Mouse (Mus musculus) hindbrain, embryonic 14.5 days (tissue): Measurements from ENCODE around the gene Ces2h. TPM values are rescaled to one million over a fixed set of nuclear protein-coding genes. Genes with fewer than 3 reads are reported as not detected.

Experiments used
- ATAC-seq: fragments of 200-750 bp; cut with Nextera tagmentation; 2 replicates; pipeline ENCODE4 v1.8.0; 2017; ENCODE audit warnings: moderate number of reproducible peaks, mild to moderate bottlenecking, moderate TSS enrichment, moderate library complexity; ENCODE audit not compliant: low FRiP score
- DNase-seq: peaks from one replicate; pipeline ENCODE4 v3.0.0-alpha.2; 2015; ENCODE audit warnings: low spot score
- H3K27ac ChIP-seq: fragments of 300-500 bp; sonication (generic); 2 replicates; pipeline ENCODE4 v1.5.1; 2014; ENCODE audit warnings: mild to moderate bottlenecking, moderate library complexity
- H3K27me3 ChIP-seq: fragments of 300-500 bp; sonication (generic); 2 replicates; pipeline ENCODE4 v1.6.1; 2014; ENCODE audit warnings: mild to moderate bottlenecking, low read length, mixed read lengths; ENCODE audit not compliant: control insufficient read depth, insufficient read depth
- H3K36me3 ChIP-seq: fragments of 300-500 bp; sonication (generic); replicated peaks from 2 replicates; pipeline ENCODE4 v1.6.1; 2014; ENCODE audit not compliant: control insufficient read depth, insufficient read depth
- H3K4me1 ChIP-seq: fragments of 300-500 bp; sonication (generic); replicated peaks from 2 replicates; pipeline ENCODE4 v1.6.1; 2014; ENCODE audit warnings: antibody characterized with exemption, low read length, mixed read lengths; ENCODE audit not compliant: control insufficient read depth, insufficient read depth
- H3K4me2 ChIP-seq: fragments of 300-500 bp; sonication (generic); replicated peaks from 2 replicates; pipeline ENCODE4 v1.6.1; 2014; ENCODE audit warnings: mild to moderate bottlenecking, moderate library complexity
- H3K4me3 ChIP-seq: fragments of 300-500 bp; sonication (generic); replicated peaks from 2 replicates; pipeline ENCODE4 v1.5.1; 2014; ENCODE audit warnings: mild to moderate bottlenecking, low read length
- H3K9ac ChIP-seq: fragments of 300-500 bp; sonication (generic); 2 replicates; pipeline ENCODE4 v1.6.1; 2014
- H3K9me3 ChIP-seq: fragments of 300-500 bp; sonication (generic); 2 replicates; pipeline ENCODE4 v1.6.1; 2016; ENCODE audit warnings: low read length; ENCODE audit not compliant: control insufficient read depth
- WGBS: fragments of 180-500 bp; shearing (Covaris S2); extraction: QIAGEN DNeasy Blood & Tissue Kit; methylation state at CpG from one replicate; pipeline ENCODE4 v1.1.7; 2014; 5-methylcytosine and 5-hydroxymethylcytosine counted together
- polyA plus RNA-seq: library from polyadenylated mRNA; unstranded; fragments of >200 nt; fragmentation: Nextera tagmentation; extraction: Ambion mirVana; gene quantifications from 2 replicates; pipeline ENCODE4 v1.2.1, GENCODE M21; 2014

Ces2h gene
- polyA plus RNA-seq, 1 experiment from 2014 or later, result not detected

GRCm38 (mm10) chr8:105011136-105011535, 10.5 kb downstream of the Ces2h start:
- H3K27ac ChIP-seq, result no peak overlapping the region
- no peak overlapping the region for H3K4me3 ChIP-seq
- no peak for DNase-seq
- H3K4me1 ChIP-seq, result no peaks in the 10 kb centered on the region
- H3K27me3 ChIP-seq, result no peaks in the 10 kb centered on the region
- no peak overlapping the region for H3K4me2 ChIP-seq
- H3K9ac ChIP-seq, result no peak overlapping the region
- WGBS, result 82% methylated on average over 12 of the region's 12 CpGs
- H3K9me3 ChIP-seq, result no peaks in the 10 kb centered on the region
- ATAC-seq, result no peak
- H3K36me3 ChIP-seq, result no peaks in the 10 kb centered on the region

GRCm38 (mm10) chr8:105014391-105014790, 13.7 kb downstream of the Ces2h start:
- Histone ChIP-seq H3K9me3 (no peaks in the 10 kb centered on the region), H3K4me2 (no peak overlapping the region), H3K36me3 (no peaks in the 10 kb centered on the region), H3K4me1 (no peaks in the 10 kb centered on the region), H3K4me3 (no peak overlapping the region), H3K27ac (no peak overlapping the region), H3K27me3 (no peaks in the 10 kb centered on the region), H3K9ac (no peak overlapping the region)
- WGBS, result 91% methylated on average over 5 of the region's 5 CpGs
- no peak for ATAC-seq
- no peak for DNase-seq

GRCm38 (mm10) chr8:105021954-105022353, 21.3 kb downstream of the Ces2h start:
- H3K4me1 ChIP-seq, result no peaks in the 10 kb centered on the region
- no peaks in the 10 kb centered on the region for H3K27me3 ChIP-seq
- no peak overlapping the region for H3K9ac ChIP-seq
- WGBS, result 94% methylated on average over 1 of the region's 1 CpGs
- no peaks in the 10 kb centered on the region for H3K9me3 ChIP-seq
- no peaks in the 10 kb centered on the region for H3K36me3 ChIP-seq
- no peak overlapping the region for H3K27ac ChIP-seq
- H3K4me2 ChIP-seq, result no peak overlapping the region
- ATAC-seq (no peak), DNase-seq (no peak)
- H3K4me3 ChIP-seq, result no peak overlapping the region

- DNase-seq (no peak), ATAC-seq (no peak)
- 61% methylated on average over 1 of the region's 1 CpGs for WGBS
- no peak overlapping the region for H3K27ac ChIP-seq
- no peaks in the 10 kb centered on the region for H3K4me1 ChIP-seq
- H3K27me3 ChIP-seq, result no peaks in the 10 kb centered on the region
- H3K9me3 ChIP-seq, result no peaks in the 10 kb centered on the region
- H3K9ac ChIP-seq, result no peak overlapping the region
- no peaks in the 10 kb centered on the region for H3K36me3 ChIP-seq
- no peak overlapping the region for H3K4me2 ChIP-seq
- H3K4me3 ChIP-seq, result no peak overlapping the region
Measured at GRCm38 (mm10) chr8:105023087-105023486, 22.4 kb downstream of the Ces2h start.

GRCm38 (mm10) chr8:105025050-105025449, 24.4 kb downstream of the Ces2h start:
- Histone ChIP-seq H3K27ac (no peak overlapping the region), H3K4me2 (no peak overlapping the region), H3K36me3 (no peaks in the 10 kb centered on the region), H3K27me3 (no peaks in the 10 kb centered on the region), H3K9me3 (no peaks in the 10 kb centered on the region), H3K9ac (no peak overlapping the region), H3K4me3 (no peak overlapping the region), H3K4me1 (no peaks in the 10 kb centered on the region)
- 60% methylated on average over 2 of the region's 2 CpGs for WGBS
- DNase-seq (no peak), ATAC-seq (no peak)

GRCm38 (mm10) chr8:105043510-105043909, 42.9 kb downstream of the Ces2h start:
- no peaks in the 10 kb centered on the region for H3K4me1 ChIP-seq
- no peak overlapping the region for H3K4me2 ChIP-seq
- H3K27ac ChIP-seq, result no peak overlapping the region
- no peaks in the 10 kb centered on the region for H3K27me3 ChIP-seq
- no peaks in the 10 kb centered on the region for H3K36me3 ChIP-seq
- no peak for ATAC-seq
- H3K4me3 ChIP-seq, result no peak overlapping the region
- no peaks in the 10 kb centered on the region for H3K9me3 ChIP-seq
- H3K9ac ChIP-seq, result no peak overlapping the region
- WGBS, result 83% methylated on average over 1 of the region's 1 CpGs
- DNase-seq, result no peak

GRCm38 (mm10) chr8:105045824-105046401, 45.3 kb downstream of the Ces2h start:
- ATAC-seq (no peak), DNase-seq (no peak)
- Histone ChIP-seq H3K36me3 (no peaks in the 10 kb centered on the region), H3K9ac (no peak overlapping the region), H3K4me2 (no peak overlapping the region), H3K4me3 (no peak overlapping the region), H3K9me3 (no peaks in the 10 kb centered on the region), H3K4me1 (no peaks in the 10 kb centered on the region), H3K27ac (no peak overlapping the region), H3K27me3 (no peaks in the 10 kb centered on the region)
- 94% methylated on average over 3 of the region's 3 CpGs for WGBS

- WGBS, result 79% methylated on average over 3 of the region's 3 CpGs
- no peaks in the 10 kb centered on the region for H3K9me3 ChIP-seq
Measured at GRCm38 (mm10) chr8:105048371-105048854, 47.8 kb downstream of the Ces2h start, which contains the start of gene Ces3a. Gene Ces3a, plus strand, starts transcription at chr8:105048601.

GRCm38 (mm10) chr8:105056211-105056610, 55.6 kb downstream of the Ces2h start:
- WGBS, result 92% methylated on average over 4 of the region's 4 CpGs
- Histone ChIP-seq H3K27ac (no peak overlapping the region), H3K27me3 (no peaks in the 10 kb centered on the region)

More at GRCm38 (mm10) chr8:105048371-105048854, 47.8 kb downstream of the Ces2h start, which contains the start of gene Ces3a:
- H3K9ac ChIP-seq, result no peak within 1 kb of the TSS
- ATAC-seq (no peak), DNase-seq (no peak)
- H3K36me3 ChIP-seq, result no peaks in the 10 kb centered on the region
- no peak within 1 kb of the TSS for H3K4me3 ChIP-seq
- H3K27me3 ChIP-seq, result no peaks in the 10 kb centered on the region
- no peak within 1 kb of the TSS for H3K4me2 ChIP-seq
- no peak within 1 kb of the TSS for H3K27ac ChIP-seq
- H3K4me1 ChIP-seq, result no peaks in the 10 kb centered on the region

GRCm38 (mm10) chr8:105060056-105060455, 59.4 kb downstream of the Ces2h start:
- Histone ChIP-seq H3K9ac (no peak overlapping the region), H3K4me3 (no peak overlapping the region), H3K27ac (no peak overlapping the region), H3K36me3 (no peaks in the 10 kb centered on the region), H3K4me2 (no peak overlapping the region), H3K4me1 (no peaks in the 10 kb centered on the region), H3K27me3 (no peaks in the 10 kb centered on the region), H3K9me3 (no peaks in the 10 kb centered on the region)
- no peak for DNase-seq
- ATAC-seq, result no peak

More at GRCm38 (mm10) chr8:105056211-105056610, 55.6 kb downstream of the Ces2h start:
- Histone ChIP-seq H3K4me3 (no peak overlapping the region), H3K9me3 (no peaks in the 10 kb centered on the region), H3K9ac (no peak overlapping the region), H3K4me2 (no peak overlapping the region), H3K4me1 (no peaks in the 10 kb centered on the region), H3K36me3 (no peaks in the 10 kb centered on the region)
- ATAC-seq (no peak), DNase-seq (no peak)
